Mouse (Mus musculus): ENCODE measurements at regions not wholly inside any gene's neighbourhood (a gene's known extent, or its start where the extent isn't known, plus 50 kb on each side); places are given as distances from the start of the nearest gene placed in this dataset.
A peak's percentile ranks its signal among the peaks of the same experiment; 100 is the strongest.

GRCm38 (mm10) chr10:98611707-98612360 lies 302.4 kb upstream of the Atp2b1 start:
- no peak for ATAC-seq (ENCODE audit: insufficient read depth, low FRiP score, low read depth)
- Histone ChIP-seq H3K27me3 (replicated peaks) (no peaks in the 10 kb centered on the region), H3K4me1 (no peaks in the 10 kb centered on the region), H3K36me3 (no peaks in the 10 kb centered on the region), H3K4me2 (no peak overlapping the region), H3K27ac (no peak overlapping the region), H3K9ac (no peak overlapping the region), H3K9me3 (no peaks in the 10 kb centered on the region), H3K4me3 (replicated peaks) (no peak overlapping the region)
- WGBS = 83% methylated on average over 4 of the region's 4 CpGs

- Histone ChIP-seq H3K4me1 (no peaks in the 10 kb centered on the region), H3K9me3 (no peaks in the 10 kb centered on the region), H3K9ac (no peak overlapping the region), H3K27me3 (replicated peaks) (no peaks in the 10 kb centered on the region), H3K27ac (no peak overlapping the region), H3K4me2 (no peak overlapping the region), H3K36me3 (no peaks in the 10 kb centered on the region), H3K4me3 (replicated peaks) (no peak overlapping the region)
- WGBS = 89% methylated on average over 21 of the region's 21 CpGs
- no peak for ATAC-seq (ENCODE audit: insufficient read depth, low FRiP score, low read depth)
These were observed 295.3 kb upstream of the Atp2b1 start for GRCm38 (mm10) chr10:98618736-98619525.

- no peak overlapping the region for H3K9ac ChIP-seq
- no peaks in the 10 kb centered on the region for H3K9me3 ChIP-seq
- no peak overlapping the region for H3K4me3 ChIP-seq (replicated peaks)
- 79% methylated on average over 1 of the region's 1 CpGs for whole genome bisulfite sequencing
- H3K27me3 ChIP-seq (replicated peaks) = no peaks in the 10 kb centered on the region
- peak overlapping the region; percentile 27; the same call in 1 of the 2 replicates for H3K4me2 ChIP-seq
- ATAC-seq (ENCODE audit: insufficient read depth, low FRiP score, low read depth) = peak; percentile 94
- H3K4me1 ChIP-seq = no peaks in the 10 kb centered on the region
- H3K36me3 ChIP-seq = no peaks in the 10 kb centered on the region
- H3K27ac ChIP-seq = no peak overlapping the region
These were observed 290.1 kb upstream of the Atp2b1 start for GRCm38 (mm10) chr10:98624103-98624502.

- no peaks in the 10 kb centered on the region for H3K36me3 ChIP-seq
- peak; percentile 91 for ATAC-seq (ENCODE audit: insufficient read depth, low FRiP score, low read depth)
- no peak overlapping the region for H3K27ac ChIP-seq
- H3K4me2 ChIP-seq = peak overlapping the region; percentile 27; the same call in 1 of the 2 replicates
- H3K4me1 ChIP-seq = no peaks in the 10 kb centered on the region
- no peaks in the 10 kb centered on the region for H3K9me3 ChIP-seq
- 30% methylated on average over 12 of the region's 12 CpGs for WGBS
- no peak overlapping the region for H3K9ac ChIP-seq
- H3K27me3 ChIP-seq (replicated peaks) = no peaks in the 10 kb centered on the region
- H3K4me3 ChIP-seq (replicated peaks) = no peak overlapping the region
These were observed 289.4 kb upstream of the Atp2b1 start for GRCm38 (mm10) chr10:98624681-98625321.

GRCm38 (mm10) chr10:98628191-98628590 lies 286.0 kb upstream of the Atp2b1 start:
- Histone ChIP-seq H3K4me3 (replicated peaks) (no peak overlapping the region), H3K27me3 (replicated peaks) (no peaks in the 10 kb centered on the region), H3K4me2 (no peak overlapping the region), H3K36me3 (no peaks in the 10 kb centered on the region), H3K9me3 (no peaks in the 10 kb centered on the region), H3K27ac (no peak overlapping the region), H3K9ac (no peak overlapping the region), H3K4me1 (no peaks in the 10 kb centered on the region)
- 82% methylated on average over 1 of the region's 1 CpGs for WGBS
- ATAC-seq (ENCODE audit: insufficient read depth, low FRiP score, low read depth) = no peak

- H3K36me3 ChIP-seq = no peaks in the 10 kb centered on the region
- H3K27me3 ChIP-seq (replicated peaks) = no peaks in the 10 kb centered on the region
- H3K4me3 ChIP-seq (replicated peaks) = no peak overlapping the region
- H3K4me2 ChIP-seq = no peak overlapping the region
- ATAC-seq (ENCODE audit: insufficient read depth, low FRiP score, low read depth) = no peak
- H3K4me1 ChIP-seq = no peaks in the 10 kb centered on the region
- H3K9me3 ChIP-seq = no peaks in the 10 kb centered on the region
- 12% methylated on average over 3 of the region's 3 CpGs for WGBS
- H3K27ac ChIP-seq = no peak overlapping the region
- no peak overlapping the region for H3K9ac ChIP-seq
These were observed 285.0 kb upstream of the Atp2b1 start for GRCm38 (mm10) chr10:98629248-98629647.

GRCm38 (mm10) chr10:98637759-98638611 lies 276.2 kb upstream of the Atp2b1 start:
- H3K27ac ChIP-seq = no peak overlapping the region
- WGBS = 76% methylated on average over 14 of the region's 14 CpGs
- no peak overlapping the region for H3K4me3 ChIP-seq (replicated peaks)
- H3K36me3 ChIP-seq = no peaks in the 10 kb centered on the region
- H3K9me3 ChIP-seq = no peaks in the 10 kb centered on the region
- no peaks in the 10 kb centered on the region for H3K27me3 ChIP-seq (replicated peaks)
- H3K4me1 ChIP-seq = no peaks in the 10 kb centered on the region
- no peak overlapping the region for H3K9ac ChIP-seq
- no peak overlapping the region for H3K4me2 ChIP-seq
- ATAC-seq (ENCODE audit: insufficient read depth, low FRiP score, low read depth) = no peak

GRCm38 (mm10) chr10:98645681-98646122 lies 268.5 kb upstream of the Atp2b1 start:
- Histone ChIP-seq H3K4me2 (no peak overlapping the region), H3K4me1 (no peaks in the 10 kb centered on the region), H3K27me3 (replicated peaks) (no peaks in the 10 kb centered on the region), H3K4me3 (replicated peaks) (no peak overlapping the region), H3K36me3 (no peaks in the 10 kb centered on the region), H3K27ac (no peak overlapping the region), H3K9ac (no peak overlapping the region), H3K9me3 (no peaks in the 10 kb centered on the region)
- 76% methylated on average over 10 of the region's 10 CpGs for WGBS
- ATAC-seq (ENCODE audit: insufficient read depth, low FRiP score, low read depth) = no peak

GRCm38 (mm10) chr10:98646311-98646999 lies 267.8 kb upstream of the Atp2b1 start:
- H3K27me3 ChIP-seq (replicated peaks) = no peaks in the 10 kb centered on the region
- H3K9me3 ChIP-seq = no peaks in the 10 kb centered on the region
- no peak for ATAC-seq (ENCODE audit: insufficient read depth, low FRiP score, low read depth)
- no peak overlapping the region for H3K9ac ChIP-seq
- no peaks in the 10 kb centered on the region for H3K4me1 ChIP-seq
- no peak overlapping the region for H3K27ac ChIP-seq
- H3K36me3 ChIP-seq = no peaks in the 10 kb centered on the region
- no peak overlapping the region for H3K4me3 ChIP-seq (replicated peaks)
- WGBS = 87% methylated on average over 8 of the region's 8 CpGs
- H3K4me2 ChIP-seq = no peak overlapping the region

GRCm38 (mm10) chr10:98648710-98649245 lies 265.4 kb upstream of the Atp2b1 start:
- H3K27me3 ChIP-seq (replicated peaks) = no peaks in the 10 kb centered on the region
- no peak overlapping the region for H3K4me2 ChIP-seq
- no peaks in the 10 kb centered on the region for H3K4me1 ChIP-seq
- H3K9ac ChIP-seq = no peak overlapping the region
- H3K4me3 ChIP-seq (replicated peaks) = no peak overlapping the region
- no peaks in the 10 kb centered on the region for H3K9me3 ChIP-seq
- H3K36me3 ChIP-seq = no peaks in the 10 kb centered on the region
- no peak overlapping the region for H3K27ac ChIP-seq
- no peak for ATAC-seq (ENCODE audit: insufficient read depth, low FRiP score, low read depth)
- 94% methylated on average over 7 of the region's 7 CpGs for WGBS

- H3K27me3 ChIP-seq (replicated peaks) = no peaks in the 10 kb centered on the region
- no peak overlapping the region for H3K27ac ChIP-seq
- no peak overlapping the region for H3K4me3 ChIP-seq (replicated peaks)
- H3K36me3 ChIP-seq = no peaks in the 10 kb centered on the region
- no peaks in the 10 kb centered on the region for H3K4me1 ChIP-seq
- WGBS = 80% methylated on average over 4 of the region's 4 CpGs
- ATAC-seq (ENCODE audit: insufficient read depth, low FRiP score, low read depth) = no peak
- H3K9ac ChIP-seq = no peak overlapping the region
- H3K9me3 ChIP-seq = no peaks in the 10 kb centered on the region
- no peak overlapping the region for H3K4me2 ChIP-seq
These were observed 263.7 kb upstream of the Atp2b1 start for GRCm38 (mm10) chr10:98650533-98650932.
